Mouse (Mus musculus): ENCODE measurements around the gene Rab26. TPM values are rescaled to one million over a fixed set of nuclear protein-coding genes. Genes with fewer than 3 reads are reported as not detected.
A peak's percentile ranks its signal among the peaks of the same experiment; 100 is the strongest.

Gene Rab26
- total RNA-seq, 4 experiments from 2014 or later: 41.3 to 54.4 (median 48.4) TPM

DNA sequence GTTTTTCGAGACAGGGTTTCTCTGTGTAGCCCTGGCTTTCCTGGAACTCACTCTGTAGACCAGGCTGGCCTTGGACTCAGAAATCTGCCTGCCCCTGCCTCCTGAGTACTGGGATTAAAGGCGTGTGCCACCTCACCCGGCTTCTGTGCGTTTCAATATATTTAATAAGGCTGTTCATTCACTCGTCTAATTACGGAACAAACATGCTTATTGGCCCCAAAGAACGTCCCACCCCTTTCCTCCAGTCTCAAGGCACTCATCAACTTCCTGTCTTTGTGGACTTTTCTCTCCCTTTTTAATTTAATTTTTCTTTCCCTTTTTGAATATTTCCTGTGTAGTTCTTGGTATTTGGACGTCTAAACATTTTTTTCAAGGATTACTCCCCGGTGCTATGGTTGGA is 14.4 kb upstream of the Rab26 start:
- no peak for DNase-seq (ENCODE audit: low spot score in 2 of 2)

- DNase-seq (ENCODE audit: low spot score in 2 of 2): no peak
Observed at GRCm38 (mm10) chr17:24546234-24546633, 12.2 kb upstream of the Rab26 start.

- no peak for DNase-seq (ENCODE audit: low spot score in 2 of 2)
Observed at GRCm38 (mm10) chr17:24545247-24545646, 11.2 kb upstream of the Rab26 start.

DNA sequence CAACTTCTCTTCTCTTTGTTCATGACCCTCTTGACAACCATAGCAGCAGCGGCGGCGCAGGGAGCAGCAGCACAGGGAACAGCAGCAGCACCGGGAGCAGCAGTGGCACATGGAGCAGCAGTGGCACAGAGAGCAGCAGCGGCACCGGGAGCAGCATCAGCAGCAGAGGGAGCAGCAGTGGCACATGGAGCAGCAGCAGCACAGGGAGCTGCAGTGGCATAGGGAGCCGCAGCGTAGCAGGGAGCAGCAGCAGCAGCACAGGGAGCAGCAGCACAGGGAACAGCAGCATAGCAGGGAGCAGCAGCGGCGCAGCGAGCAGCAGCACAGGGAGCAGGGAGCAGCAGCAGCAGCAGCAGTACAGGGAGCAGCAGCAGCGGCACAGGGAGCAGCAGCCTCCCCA is 10.6 kb upstream of the Rab26 start:
- no peak for DNase-seq (ENCODE audit: low spot score in 2 of 2)

- no peak for DNase-seq (ENCODE audit: low spot score in 2 of 2)
Observed at GRCm38 (mm10) chr17:24540375-24540774, 6.4 kb upstream of the Rab26 start.

DNA sequence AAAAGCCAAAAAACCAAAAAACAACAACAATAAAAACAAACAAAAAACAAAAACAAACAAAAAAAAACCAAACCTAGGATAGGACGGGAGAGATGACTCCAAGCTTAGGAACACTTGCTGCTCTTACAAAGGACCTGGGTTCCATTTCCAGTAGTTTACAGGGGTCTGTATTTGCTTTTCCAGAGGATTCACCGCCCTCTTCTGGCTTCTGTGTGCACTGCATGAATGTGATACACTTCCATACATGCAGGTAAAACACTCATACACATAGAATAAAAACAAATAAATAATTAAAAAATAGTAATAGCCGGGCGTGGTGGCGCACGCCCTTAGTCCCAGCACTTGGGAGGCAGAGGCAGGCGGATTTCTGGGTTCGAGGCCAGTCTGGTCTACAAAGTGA is 4.9 kb upstream of the Rab26 start:
- DNase-seq (ENCODE audit: low spot score in 2 of 2): no peak

DNA sequence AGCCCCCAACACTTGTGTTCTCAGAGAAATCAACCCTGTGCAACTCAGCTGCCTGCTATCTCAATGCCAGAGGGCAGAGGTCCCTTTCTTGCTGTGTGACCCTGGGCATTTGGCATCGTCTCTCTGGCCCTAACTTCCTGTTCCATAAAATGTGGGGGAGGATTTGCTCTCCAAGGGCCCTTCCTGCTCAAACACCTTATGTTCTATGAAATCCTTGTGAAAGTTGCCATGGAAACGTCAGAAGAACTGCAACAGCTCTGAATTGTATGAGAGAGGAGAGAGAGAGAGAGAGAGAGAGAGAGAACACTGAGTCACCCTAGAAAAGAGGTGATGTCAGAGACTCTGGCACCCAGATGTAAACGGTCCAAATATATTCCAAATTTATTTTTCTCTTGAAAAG is 3.5 kb upstream of the Rab26 start:
- DNase-seq (ENCODE audit: low spot score in 2 of 2): no peak

DNA sequence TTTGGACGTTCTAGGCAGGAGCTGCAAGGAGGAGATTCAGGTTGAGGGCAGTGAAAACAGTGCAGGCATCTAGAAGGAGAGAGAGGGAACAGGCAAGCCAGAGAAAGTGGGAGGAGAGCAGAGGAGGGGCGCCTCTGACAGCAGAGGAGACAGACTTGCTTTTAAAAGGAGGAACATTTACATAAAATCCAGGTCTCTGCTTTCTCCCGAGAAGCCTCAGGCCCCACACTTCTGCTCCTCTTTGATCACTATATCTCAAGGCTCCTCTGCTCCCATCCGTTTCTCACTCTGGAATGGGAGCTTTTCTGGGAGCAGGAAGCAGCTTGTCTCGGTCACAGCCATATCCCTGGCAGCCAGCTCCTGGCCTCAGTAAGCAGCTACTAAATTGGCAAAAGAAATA is 1.3 kb upstream of the Rab26 start:
- DNase-seq (ENCODE audit: low spot score in 2 of 2): no peak

DNA sequence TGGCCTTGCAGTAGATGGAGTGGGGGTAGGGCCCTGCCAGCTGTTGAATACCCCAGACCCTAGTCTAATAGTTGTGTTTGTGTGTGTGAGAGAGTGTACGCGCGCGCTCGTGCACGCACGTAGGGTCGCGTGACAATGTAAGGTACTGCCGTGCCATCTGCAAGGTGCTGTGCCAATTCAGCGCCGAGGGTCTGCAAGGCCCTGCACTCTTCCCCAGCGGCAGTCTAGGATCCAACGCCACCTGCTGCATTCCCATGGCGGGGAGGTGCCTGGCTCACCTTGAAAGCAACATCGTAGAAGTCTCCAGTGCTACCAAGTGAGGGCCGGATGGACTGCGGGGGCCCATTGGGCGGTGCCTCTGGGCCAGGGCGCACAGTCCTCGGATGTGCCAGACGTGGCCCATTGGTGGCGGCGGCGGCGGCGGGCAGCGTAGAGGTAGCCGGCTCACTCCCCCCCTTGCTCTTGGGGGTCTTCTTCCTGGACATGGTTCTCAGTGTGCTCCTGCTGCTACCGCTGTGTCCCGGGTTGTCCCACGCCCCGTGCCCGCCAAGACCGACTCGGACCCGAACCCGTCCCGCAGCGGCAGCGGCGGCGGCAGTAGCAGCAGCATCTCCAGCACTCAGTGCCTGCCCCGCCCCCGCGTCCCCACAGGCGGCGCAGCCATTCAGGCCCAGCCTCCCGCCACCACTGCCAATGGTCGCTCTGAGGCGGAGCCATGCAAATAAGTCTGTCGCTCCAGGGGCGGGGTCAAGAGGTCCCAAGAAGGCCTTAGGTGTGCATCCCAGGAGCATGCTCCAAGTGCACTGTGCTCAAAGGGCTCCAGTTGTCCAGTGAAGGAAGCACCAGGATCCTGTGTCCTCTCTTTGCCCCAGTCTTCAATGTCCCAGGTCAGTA is 664 bp downstream of the Rab26 start:
- peak in 1 of 2 experiments; percentile 94 for DNase-seq (ENCODE audit: low spot score in 2 of 2)

DNA sequence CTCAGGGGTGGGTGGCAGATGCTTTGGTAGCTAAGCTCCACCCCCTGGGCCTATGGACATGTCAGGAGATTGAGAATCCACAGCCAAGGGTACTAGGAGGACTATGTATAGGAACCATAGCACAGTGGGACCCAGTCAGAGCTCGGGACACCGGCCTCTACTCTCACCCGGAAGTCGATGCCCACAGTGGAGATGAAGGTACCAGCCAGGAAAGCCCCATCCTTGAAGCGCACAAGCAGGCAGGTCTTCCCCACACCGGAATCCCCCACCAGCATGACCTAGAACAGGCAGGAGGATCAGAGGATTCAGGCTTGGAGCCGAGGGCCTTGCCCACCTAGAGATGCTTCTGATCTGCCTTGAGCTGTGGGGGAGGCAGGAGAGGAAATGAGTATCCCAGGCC is 2.0 kb downstream of the Rab26 start:
- no peak for DNase-seq (ENCODE audit: low spot score in 2 of 2)

GRCm38 (mm10) chr17:24531064-24531463 is 2.9 kb downstream of the Rab26 start:
- DNase-seq (ENCODE audit: low spot score in 2 of 2): no peak

DNA sequence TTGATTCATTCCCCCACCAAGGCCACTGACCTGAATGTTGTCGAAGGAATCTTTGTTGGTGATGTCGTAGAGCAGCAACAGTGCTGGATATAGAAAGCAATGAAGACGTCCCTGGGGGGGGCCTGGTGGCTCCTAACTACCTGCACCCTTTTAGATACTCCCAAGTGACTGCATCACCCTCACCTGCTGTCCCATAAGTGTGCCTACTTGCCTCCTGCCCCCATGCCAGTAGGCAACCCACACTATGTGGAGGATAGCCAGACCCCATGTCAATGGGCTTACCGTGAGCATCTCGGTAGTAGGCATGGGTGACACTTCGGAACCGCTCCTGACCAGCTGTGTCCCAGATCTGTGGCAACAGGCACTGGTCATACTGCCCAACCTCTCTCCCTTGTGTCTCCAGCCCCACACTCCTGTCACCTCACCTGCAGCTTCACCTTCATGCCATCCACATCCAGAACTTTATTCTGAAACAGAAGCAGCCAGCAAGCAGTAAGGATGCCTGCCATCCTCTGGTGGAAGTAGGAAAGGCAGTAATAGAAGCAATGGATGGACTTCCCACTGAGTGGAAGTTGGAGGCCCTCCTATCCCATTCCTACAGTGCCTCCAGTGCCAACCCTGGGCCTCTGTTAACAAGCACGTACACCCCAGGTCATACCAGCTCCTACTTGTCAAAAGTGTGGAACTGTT is 3.5 kb downstream of the Rab26 start:
- no peak for DNase-seq (ENCODE audit: low spot score in 2 of 2)

- DNase-seq (ENCODE audit: low spot score in 2 of 2): no peak
Observed at GRCm38 (mm10) chr17:24529883-24530282, 4.1 kb downstream of the Rab26 start.

DNA sequence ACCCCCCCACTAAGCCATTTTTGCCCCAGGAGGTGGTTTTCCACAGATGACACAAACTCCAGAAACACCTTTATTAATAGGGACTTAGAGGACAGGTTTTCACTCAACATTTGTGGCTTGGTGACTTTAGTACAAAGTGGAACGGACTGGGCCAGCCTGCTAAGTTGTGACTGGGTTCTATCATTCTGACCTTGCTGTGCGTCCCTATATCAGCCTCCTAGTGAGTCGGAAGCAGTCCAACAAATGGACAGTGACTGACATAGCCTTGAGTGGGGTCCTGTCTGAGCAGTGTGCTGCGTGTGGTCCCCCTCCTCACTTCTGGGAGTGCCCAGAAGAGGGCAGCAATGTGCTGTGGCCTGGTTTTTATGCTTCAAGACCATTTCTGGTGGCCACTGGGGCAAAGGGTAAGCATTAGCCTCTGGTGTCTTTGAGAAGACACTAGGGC is 5.0 kb downstream of the Rab26 start:
- no peak for DNase-seq (ENCODE audit: low spot score in 2 of 2)

- no peak for DNase-seq (ENCODE audit: low spot score in 2 of 2)
Observed at GRCm38 (mm10) chr17:24528560-24528918, 5.5 kb downstream of the Rab26 start.

DNA sequence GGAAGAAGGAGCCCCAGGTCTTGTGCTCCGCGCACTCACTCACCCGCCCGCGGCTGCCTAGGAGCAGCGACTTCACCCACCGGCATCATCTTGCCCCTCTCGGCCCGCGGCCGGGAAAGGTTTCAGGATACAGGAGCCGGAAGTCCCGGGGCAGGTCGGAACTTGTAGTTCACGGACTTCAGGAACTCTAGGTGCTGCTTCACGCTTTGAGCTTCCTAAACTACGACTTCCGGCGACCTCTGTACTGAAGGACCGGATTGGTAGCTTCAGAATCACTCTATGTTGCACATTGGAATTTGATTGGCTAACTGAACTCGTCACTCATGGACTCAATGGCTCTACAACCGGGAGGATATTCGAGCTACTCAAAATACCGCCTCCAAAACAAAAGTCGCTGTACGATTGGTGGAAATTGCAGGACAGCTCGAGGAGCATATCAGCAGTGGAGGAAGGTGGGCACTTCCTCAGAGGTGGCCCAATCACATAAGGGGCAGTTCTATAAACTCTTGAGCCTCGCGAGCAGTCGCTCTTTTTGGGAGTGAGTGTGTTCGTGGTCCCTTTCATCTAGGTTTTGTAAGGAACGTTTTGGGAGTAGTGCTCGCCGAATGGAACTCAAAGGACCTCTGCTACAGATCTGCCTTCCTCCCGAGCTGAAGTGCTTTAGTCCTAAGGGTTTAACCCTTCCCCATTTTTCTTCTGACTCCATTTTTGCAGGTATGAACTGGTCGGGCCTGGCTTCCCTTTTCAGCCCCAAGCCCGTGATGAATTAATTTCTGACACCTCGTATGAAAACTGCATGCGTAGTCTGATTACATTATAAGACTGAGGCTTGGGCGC is 6.1 kb downstream of the Rab26 start, which contains the start of gene Traf7:
TSS of gene Traf7 (minus strand) at position 216 of the 837 bp plus-strand sequence.
- DNase-seq (ENCODE audit: low spot score in 2 of 2): peak; percentile 80 to 99

GRCm38 (mm10) chr17:24527315-24527714 is 6.7 kb downstream of the Rab26 start:
- peak in 1 of 2 experiments; percentile 7 for DNase-seq (ENCODE audit: low spot score in 2 of 2)

DNA sequence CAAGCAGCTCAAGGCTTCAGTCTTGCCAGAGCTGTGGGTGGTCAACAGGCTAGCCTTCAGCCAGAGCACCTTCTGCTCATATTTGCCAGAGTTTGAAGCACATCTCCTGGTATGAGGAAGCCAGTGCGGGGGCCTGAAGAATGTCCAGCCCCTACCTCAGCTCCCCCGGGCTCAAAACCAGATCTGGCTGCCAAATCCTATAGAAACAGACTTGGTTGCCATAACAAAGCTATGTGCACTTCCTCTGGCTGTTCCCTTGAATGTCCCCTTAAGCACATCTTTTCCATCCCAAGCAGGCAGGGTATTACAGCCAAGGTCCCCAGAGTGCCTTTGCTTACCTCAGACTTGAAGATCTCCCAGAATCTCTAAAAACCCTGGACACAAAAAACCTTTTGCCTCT is 9.3 kb downstream of the Rab26 start:
- DNase-seq (ENCODE audit: low spot score in 2 of 2): peak in 1 of 2 experiments; percentile 15

GRCm38 (mm10) chr17:24520450-24520849 is 13.6 kb downstream of the Rab26 start:
- no peak for DNase-seq (ENCODE audit: low spot score in 2 of 2)

DNA sequence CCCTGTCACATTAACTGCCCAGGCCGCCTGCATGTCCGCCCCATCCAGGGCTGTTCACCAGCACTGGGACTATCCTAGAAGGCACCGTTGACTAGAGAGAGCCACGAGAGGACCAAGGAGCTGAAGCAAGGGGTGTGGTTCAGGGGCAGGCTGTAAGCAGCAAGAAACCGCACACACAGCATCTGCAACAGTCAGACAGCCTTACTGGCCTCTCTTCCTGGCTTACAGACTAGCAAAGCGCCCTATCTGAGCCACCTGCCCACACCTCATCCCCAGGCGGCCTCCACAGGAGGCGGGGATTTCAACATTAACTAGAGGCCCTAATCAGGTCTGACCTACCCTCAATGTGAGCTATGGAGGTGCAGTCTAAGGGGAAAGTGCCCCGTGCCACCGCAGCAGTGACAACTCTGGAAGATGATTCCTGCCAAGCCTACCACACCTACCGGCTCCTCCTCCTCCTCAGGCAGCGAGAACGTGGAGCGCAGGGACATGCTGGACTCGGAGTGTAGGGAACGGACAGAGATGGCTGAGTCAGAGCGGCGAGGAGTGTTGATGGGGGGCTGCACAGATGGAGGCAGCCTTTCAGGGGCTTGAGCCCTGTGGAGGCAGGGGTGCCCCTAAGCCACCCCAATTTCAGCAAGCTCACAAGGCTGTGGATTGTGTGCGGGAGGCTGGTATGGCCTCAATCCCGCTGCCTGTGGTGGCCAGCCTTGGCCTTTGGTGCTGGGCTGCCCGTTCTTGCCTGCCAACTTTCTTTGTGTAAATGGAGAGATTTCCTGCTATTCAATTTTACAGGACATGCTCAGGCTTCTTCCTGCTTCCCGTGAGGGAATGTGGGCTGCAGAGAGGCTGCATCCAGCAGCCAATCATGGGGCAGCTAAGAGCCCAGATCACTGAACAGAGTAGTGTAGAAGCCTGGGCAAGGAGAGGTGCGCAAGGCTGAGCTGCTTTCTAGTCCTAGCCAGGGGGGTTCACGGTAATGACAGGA is 19.4 kb downstream of the Rab26 start:
- DNase-seq (ENCODE audit: low spot score in 2 of 2): peak in 1 of 2 experiments; percentile 8

Measured in left cerebral cortex, adult 8-10 months (tissue).